Mouse (Mus musculus) liver, embryonic 11.5 days (tissue): ENCODE measurements around the gene Car2. TPM values are rescaled to one million over a fixed set of nuclear protein-coding genes. Genes with fewer than 3 reads are reported as not detected.

Experiments used
- ATAC-seq: fragments of 200-750 bp; cut with Nextera tagmentation; replicated peaks from 2 replicates; pipeline ENCODE4 v1.8.0; 2017; ENCODE audit warnings: moderate number of reproducible peaks, mild to moderate bottlenecking, moderate TSS enrichment, moderate library complexity; ENCODE audit not compliant: low FRiP score
- DNase-seq: peaks from one replicate; pipeline ENCODE4 v3.0.0-alpha.2; 2017; ENCODE audit warnings: low spot score
- H3K27ac ChIP-seq: fragments of 300-500 bp; sonication (generic); 2 replicates; pipeline ENCODE4 v1.5.1; 2014; ENCODE audit warnings: mild to moderate bottlenecking, low read depth, low read length, control low read depth
- H3K27me3 ChIP-seq: fragments of 300-500 bp; sonication (generic); replicated peaks from 2 replicates; pipeline ENCODE4 v1.6.1; 2014; ENCODE audit warnings: low read length, mixed read lengths; ENCODE audit not compliant: control insufficient read depth, insufficient read depth
- H3K36me3 ChIP-seq: fragments of 300-500 bp; sonication (generic); 2 replicates; pipeline ENCODE4 v1.6.1; 2014; ENCODE audit warnings: mild to moderate bottlenecking, low read length, moderate library complexity, mixed read lengths; ENCODE audit not compliant: control insufficient read depth, insufficient read depth
- H3K4me1 ChIP-seq: fragments of 300-500 bp; sonication (generic); replicated peaks from 2 replicates; pipeline ENCODE4 v1.6.1; 2014; ENCODE audit warnings: low read length, mixed read lengths; ENCODE audit not compliant: control insufficient read depth, insufficient read depth
- H3K4me2 ChIP-seq: fragments of 300-500 bp; sonication (generic); 2 replicates; pipeline ENCODE4 v1.6.1; 2014; ENCODE audit warnings: mild to moderate bottlenecking, control low read depth, moderate library complexity
- H3K4me3 ChIP-seq: fragments of 300-500 bp; sonication (generic); 2 replicates; pipeline ENCODE4 v1.5.1; 2014; ENCODE audit warnings: low read depth, low read length, control low read depth
- H3K9ac ChIP-seq: fragments of 300-500 bp; sonication (generic); 2 replicates; pipeline ENCODE4 v1.6.1; 2014; ENCODE audit warnings: low read depth, low read length, control low read depth
- H3K9me3 ChIP-seq: fragments of 300-500 bp; sonication (generic); 2 replicates; pipeline ENCODE4 v1.6.1; 2016; ENCODE audit warnings: low read length, inconsistent platforms, mixed read lengths; ENCODE audit not compliant: control insufficient read depth
- WGBS: fragments of 180-500 bp; shearing (Covaris S2); extraction: QIAGEN DNeasy Blood & Tissue Kit; methylation state at CpG from one replicate; pipeline ENCODE4 v1.1.7; 2014; 5-methylcytosine and 5-hydroxymethylcytosine counted together
- polyA plus RNA-seq: library from polyadenylated mRNA; unstranded; fragments of >200 nt; fragmentation: Nextera tagmentation; extraction: Ambion mirVana; gene quantifications from 2 replicates; pipeline ENCODE4 v1.2.1, GENCODE M21; 2014

The Car2 gene
- polyA plus RNA-seq, 1 experiment from 2014 or later = 1,283 TPM

- Histone ChIP-seq H3K4me3 (no peak overlapping the region), H3K36me3 (peaks cover 18% of the 10 kb centered on the region), H3K27me3 (no peaks in the 10 kb centered on the region), H3K27ac (no peak overlapping the region), H3K4me1 (no peaks in the 10 kb centered on the region; the same call in none of the 2 replicates), H3K4me2 (no peak overlapping the region), H3K9me3 (no peaks in the 10 kb centered on the region), H3K9ac (no peak overlapping the region)
- 90% methylated on average over 3 of the region's 3 CpGs for WGBS
- ATAC-seq (no peak), DNase-seq (no peak)
These were observed 9.3 kb downstream of the Car2 start for GRCm38 (mm10) chr3:14895333-14895732.

- 0 out of 2 replicates have a peak overlapping the region, but pooled peaks have one; percentile 19 for H3K27ac ChIP-seq
- no peak overlapping the region for H3K9ac ChIP-seq
- no peaks in the 10 kb centered on the region for H3K9me3 ChIP-seq
- H3K27me3 ChIP-seq = no peaks in the 10 kb centered on the region
- H3K4me2 ChIP-seq = no peak overlapping the region
- H3K36me3 ChIP-seq = peaks cover 26% of the 10 kb centered on the region
- no peak overlapping the region for H3K4me3 ChIP-seq
- no peak for DNase-seq
- ATAC-seq = no peak
- no peaks in the 10 kb centered on the region; the same call in 1 of the 2 replicates for H3K4me1 ChIP-seq
- WGBS = 77% methylated on average over 6 of the region's 6 CpGs
These were observed 11.7 kb downstream of the Car2 start for GRCm38 (mm10) chr3:14897770-14898169.

- H3K4me3 ChIP-seq = no peak overlapping the region
- no peak overlapping the region for H3K4me2 ChIP-seq
- no peaks in the 10 kb centered on the region for H3K27me3 ChIP-seq
- H3K9ac ChIP-seq = no peak overlapping the region
- 90% methylated on average over 3 of the region's 3 CpGs for WGBS
- no peak overlapping the region for H3K27ac ChIP-seq
- H3K9me3 ChIP-seq = no peaks in the 10 kb centered on the region
- no peak for DNase-seq
- H3K4me1 ChIP-seq = no peaks in the 10 kb centered on the region
- H3K36me3 ChIP-seq = peaks cover 20% of the 10 kb centered on the region
- ATAC-seq = 0 out of 2 replicates have a peak, but pooled peaks have one; percentile 10
These were observed 17.3 kb downstream of the Car2 start for GRCm38 (mm10) chr3:14903380-14903779.

- H3K36me3 ChIP-seq = peaks cover 17% of the 10 kb centered on the region
- H3K4me1 ChIP-seq = no peaks in the 10 kb centered on the region
- H3K4me3 ChIP-seq = no peak overlapping the region
- WGBS = 67% methylated on average over 3 of the region's 3 CpGs
- H3K27me3 ChIP-seq = no peaks in the 10 kb centered on the region
- no peak overlapping the region for H3K27ac ChIP-seq
- no peaks in the 10 kb centered on the region for H3K9me3 ChIP-seq
- ATAC-seq (no peak), DNase-seq (no peak)
- no peak overlapping the region for H3K9ac ChIP-seq
- no peak overlapping the region for H3K4me2 ChIP-seq
These were observed 18.1 kb downstream of the Car2 start for GRCm38 (mm10) chr3:14904165-14904564.

GRCm38 (mm10) chr3:14907271-14907670 is 21.2 kb downstream of the Car2 start:
- no peak for ATAC-seq
- Histone ChIP-seq H3K27me3 (no peaks in the 10 kb centered on the region), H3K27ac (no peak overlapping the region), H3K4me1 (no peaks in the 10 kb centered on the region), H3K36me3 (peaks cover 7% of the 10 kb centered on the region; the same call in 1 of the 2 replicates), H3K9me3 (no peaks in the 10 kb centered on the region), H3K9ac (no peak overlapping the region), H3K4me2 (no peak overlapping the region), H3K4me3 (no peak overlapping the region)
- WGBS = 57% methylated on average over 1 of the region's 1 CpGs
- DNase-seq = no peak

GRCm38 (mm10) chr3:14911992-14912582 is 26.0 kb downstream of the Car2 start:
- H3K9ac ChIP-seq = no peak overlapping the region
- H3K4me2 ChIP-seq = peak overlapping the region; percentile 15; the same call in 1 of the 2 replicates
- H3K36me3 ChIP-seq = no peaks in the 10 kb centered on the region
- no peaks in the 10 kb centered on the region for H3K9me3 ChIP-seq
- ATAC-seq = no peak
- H3K4me1 ChIP-seq = no peaks in the 10 kb centered on the region
- no peaks in the 10 kb centered on the region for H3K27me3 ChIP-seq
- DNase-seq = no peak
- H3K27ac ChIP-seq = no peak overlapping the region
- WGBS = 79% methylated on average over 4 of the region's 4 CpGs
- no peak overlapping the region for H3K4me3 ChIP-seq

GRCm38 (mm10) chr3:14913774-14914173 is 27.7 kb downstream of the Car2 start:
- H3K4me1 ChIP-seq = no peaks in the 10 kb centered on the region
- H3K9ac ChIP-seq = no peak overlapping the region
- no peaks in the 10 kb centered on the region for H3K27me3 ChIP-seq
- H3K9me3 ChIP-seq = no peaks in the 10 kb centered on the region
- ATAC-seq (no peak), DNase-seq (no peak)
- no peak overlapping the region for H3K4me3 ChIP-seq
- no peak overlapping the region for H3K4me2 ChIP-seq
- WGBS = 75% methylated on average over 4 of the region's 4 CpGs
- H3K27ac ChIP-seq = no peak overlapping the region
- H3K36me3 ChIP-seq = no peaks in the 10 kb centered on the region

- H3K9ac ChIP-seq = no peak overlapping the region
- H3K4me3 ChIP-seq = no peak overlapping the region
- ATAC-seq (no peak), DNase-seq (no peak)
- H3K27ac ChIP-seq = no peak overlapping the region
- H3K4me1 ChIP-seq = no peaks in the 10 kb centered on the region
- H3K4me2 ChIP-seq = no peak overlapping the region
- no peaks in the 10 kb centered on the region for H3K36me3 ChIP-seq
- WGBS = 33% methylated on average over 2 of the region's 2 CpGs
- H3K9me3 ChIP-seq = no peaks in the 10 kb centered on the region
- H3K27me3 ChIP-seq = no peaks in the 10 kb centered on the region
These were observed 29.3 kb downstream of the Car2 start for GRCm38 (mm10) chr3:14915355-14915754.

- no peak overlapping the region for H3K4me2 ChIP-seq
- H3K9me3 ChIP-seq = no peaks in the 10 kb centered on the region
- H3K9ac ChIP-seq = no peak overlapping the region
- H3K4me1 ChIP-seq = no peaks in the 10 kb centered on the region
- H3K36me3 ChIP-seq = no peaks in the 10 kb centered on the region
- no peak for DNase-seq
- H3K27ac ChIP-seq = no peak overlapping the region
- H3K4me3 ChIP-seq = no peak overlapping the region
- ATAC-seq = no peak
- no peaks in the 10 kb centered on the region for H3K27me3 ChIP-seq
- 69% methylated on average over 2 of the region's 2 CpGs for WGBS
These were observed 31.2 kb downstream of the Car2 start for GRCm38 (mm10) chr3:14917261-14917660.
